Mouse (Mus musculus): ENCODE measurements at regions not wholly inside any gene's neighbourhood (a gene's known extent, or its start where the extent isn't known, plus 50 kb on each side); places are given as distances from the start of the nearest gene placed in this dataset.

- intact Hi-C loops (cut with DNase I) = loop anchor here (5.0 kb wide), 1 partner anchor 649 kb away; no protein-coding TSS in a partner anchor
- peak in 1 of 2 experiments; percentile 76 for DNase-seq (ENCODE audit: low spot score in 2 of 2)
Observed at GRCm38 (mm10) chr1:65981665-65982064, 55.3 kb downstream of the Crygf start.

GRCm38 (mm10) chr1:66000398-66000797 lies 74.1 kb downstream of the Crygf start:
- intact Hi-C loops (cut with DNase I) = no loop called here

GRCm38 (mm10) chr1:66003897-66004660 lies 77.8 kb downstream of the Crygf start:
- intact Hi-C loops (cut with DNase I) = no loop called here
- no peak for DNase-seq (ENCODE audit: low spot score in 2 of 2)

More at GRCm38 (mm10) chr1:66000398-66000797, 74.1 kb downstream of the Crygf start:
- DNase-seq (ENCODE audit: low spot score in 2 of 2) = no peak

All from left cerebral cortex, postnatal 25 days (tissue).